Mouse (Mus musculus): Measurements from ENCODE around the gene Hpd. TPM values are rescaled to one million over a fixed set of nuclear protein-coding genes. Genes with fewer than 3 reads are reported as not detected.
"Not testable (repeated sequence)": the region's sequence is repeated elsewhere in the genome, so short reads cannot be mapped to it uniquely, and the experiment has no call there.

Gene Hpd
- polyA plus RNA-seq, 1 experiment from 2014 or later: 638 TPM

DNA sequence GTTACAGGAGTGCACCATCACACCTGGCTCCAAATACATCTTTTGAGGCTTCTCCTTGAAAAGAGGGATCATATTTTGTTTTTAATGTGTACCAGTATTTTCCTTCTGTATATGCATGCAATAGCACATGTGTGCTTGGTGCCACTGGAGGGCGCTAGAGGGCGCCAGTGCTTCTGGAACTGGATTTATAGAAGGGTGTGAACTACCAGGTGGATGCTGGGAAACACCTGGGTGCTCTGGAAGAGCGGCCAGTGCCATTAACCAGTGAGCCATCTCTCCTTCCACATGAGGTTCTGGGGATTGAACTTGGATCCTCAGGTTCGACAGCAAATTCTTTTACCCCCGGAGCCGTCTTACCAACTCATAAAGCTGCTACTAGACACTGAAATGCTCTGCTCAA lies 41.3 kb upstream of the Hpd start:
- H3K27me3 ChIP-seq (ENCODE audit: insufficient read depth, low read length); H3K9me3 ChIP-seq (ENCODE audit: low read length); H3K4me3 ChIP-seq (ENCODE audit: low read depth, low read length); H3K9ac ChIP-seq (replicated peaks); H3K36me3 ChIP-seq (replicated peaks; ENCODE audit: insufficient read depth, low read length); ATAC-seq; H3K4me2 ChIP-seq (ENCODE audit: low read depth, low read length): not testable (repeated sequence)
- Histone ChIP-seq H3K4me1 (ENCODE audit: insufficient read depth) (peaks cover 25% of the 10 kb centered on the region), H3K27ac (ENCODE audit: low read depth) (peak overlapping the region; percentile 94)
- 77% methylated on average over 5 of the region's 6 CpGs for WGBS (ENCODE audit: insufficient replicate concordance)
- DNase-seq: peak; percentile 13
- peak; percentile 53 for TF ChIP-seq CTCF (IDR thresholded peaks at IDR 0.05; ENCODE audit: low read depth)

DNA sequence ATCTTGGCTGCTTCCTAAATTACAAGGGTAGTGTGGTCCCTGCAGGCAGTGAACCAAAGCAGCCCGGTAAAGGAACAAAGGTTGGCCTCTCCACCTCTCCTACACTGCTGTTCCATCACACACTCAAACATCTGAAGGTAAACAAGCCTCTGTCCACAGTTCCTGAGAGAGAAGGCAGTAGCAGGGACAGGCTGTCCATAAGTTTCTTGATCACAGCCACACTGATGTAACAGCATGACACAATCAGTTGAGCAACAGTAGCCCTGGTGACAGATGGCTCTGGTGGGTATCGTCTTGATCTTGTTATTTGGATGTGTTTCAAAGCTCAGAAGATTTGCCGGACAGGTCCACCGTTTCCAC lies 40.5 kb upstream of the Hpd start:
- Histone ChIP-seq H3K4me3 (ENCODE audit: low read depth, low read length) (no peak overlapping the region), H3K4me2 (ENCODE audit: low read depth, low read length) (peak overlapping the region; percentile 44; the same call in 1 of the 2 replicates), H3K9me3 (ENCODE audit: low read length) (no peaks in the 10 kb centered on the region), H3K36me3 (replicated peaks; ENCODE audit: insufficient read depth, low read length) (no peaks in the 10 kb centered on the region), H3K9ac (replicated peaks) (no peak overlapping the region; the same call in 1 of the 2 replicates), H3K27me3 (ENCODE audit: insufficient read depth, low read length) (no peaks in the 10 kb centered on the region), H3K27ac (ENCODE audit: low read depth) (peak overlapping the region; percentile 94), H3K4me1 (ENCODE audit: insufficient read depth) (peaks cover 23% of the 10 kb centered on the region)
- TF ChIP-seq CTCF (IDR thresholded peaks at IDR 0.05; ENCODE audit: low read depth): no peak
- peak; percentile 94 for TF ChIP-seq EP300 (IDR thresholded peaks at IDR 0.05; ENCODE audit: low read depth)
- ATAC-seq (peak; percentile 87), DNase-seq (peak; percentile 73)
- WGBS (ENCODE audit: insufficient replicate concordance): 24% methylated on average over 4 of the region's 4 CpGs

DNA sequence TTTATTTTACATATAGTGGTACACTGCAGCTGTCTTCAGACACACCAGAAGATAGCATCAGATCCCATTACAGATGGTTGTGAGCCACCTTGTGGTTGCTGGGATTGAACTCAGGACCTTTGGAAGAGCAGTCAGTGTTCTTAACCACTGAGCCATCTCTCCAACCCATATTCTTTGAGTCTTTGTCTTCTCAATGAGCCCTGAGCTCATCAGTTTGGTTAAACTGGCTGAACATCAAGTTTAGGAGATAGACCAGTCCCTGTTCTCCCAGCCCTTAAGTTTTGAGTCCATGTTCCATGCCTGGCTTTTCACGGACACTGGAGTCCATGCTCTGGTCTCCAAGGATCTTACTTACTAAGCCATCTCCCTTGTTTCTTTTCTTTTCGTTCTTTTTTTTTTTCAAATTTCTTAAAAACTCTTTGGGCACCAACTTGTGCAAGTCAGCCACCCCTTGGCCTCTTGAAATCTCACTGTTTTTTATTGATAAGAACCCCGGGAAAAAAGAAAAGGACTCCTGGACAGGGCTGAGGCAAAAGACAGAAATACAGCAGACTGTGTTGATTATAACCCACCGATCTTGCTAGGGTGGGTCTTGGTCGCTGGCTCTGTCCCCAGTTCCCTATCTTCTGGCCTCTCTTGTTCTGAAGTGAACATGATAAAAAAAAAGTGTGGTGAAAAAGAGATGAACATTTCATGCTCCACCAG lies 40.0 kb upstream of the Hpd start:
- Histone ChIP-seq H3K4me1 (ENCODE audit: insufficient read depth) (peaks cover 20% of the 10 kb centered on the region), H3K27ac (ENCODE audit: low read depth) (peak overlapping the region; percentile 94), H3K4me2 (ENCODE audit: low read depth, low read length) (peak overlapping the region; percentile 44; the same call in 1 of the 2 replicates)
- ATAC-seq (peak; percentile 72), DNase-seq (peak; percentile 10)
- not testable (repeated sequence) for H3K9me3 ChIP-seq (ENCODE audit: low read length); H3K36me3 ChIP-seq (replicated peaks; ENCODE audit: insufficient read depth, low read length); H3K9ac ChIP-seq (replicated peaks); H3K27me3 ChIP-seq (ENCODE audit: insufficient read depth, low read length); H3K4me3 ChIP-seq (ENCODE audit: low read depth, low read length)
- 50% methylated on average over 3 of the region's 5 CpGs for WGBS (ENCODE audit: insufficient replicate concordance)

DNA sequence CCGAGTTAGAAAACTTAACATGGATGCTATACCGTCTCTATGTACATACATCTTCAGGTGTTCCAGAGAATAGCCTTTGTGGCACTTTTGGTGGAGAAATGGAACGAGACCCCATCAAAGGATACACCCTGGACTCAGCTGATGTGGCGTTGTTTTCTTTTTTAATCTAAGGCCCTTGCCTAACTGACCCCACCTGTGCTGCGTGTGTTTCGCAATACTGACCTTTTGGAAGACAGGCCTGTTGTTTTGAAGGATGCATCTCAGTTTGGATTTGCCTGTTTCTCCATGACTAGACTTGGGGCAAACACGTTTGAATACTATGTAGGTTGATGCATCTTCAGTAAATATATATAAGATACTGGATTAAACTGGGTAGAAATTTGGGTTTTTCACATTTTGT lies 21.1 kb upstream of the Hpd start:
- not testable (repeated sequence) for H3K4me3 ChIP-seq (ENCODE audit: low read depth, low read length); H3K9ac ChIP-seq (replicated peaks); H3K9me3 ChIP-seq (ENCODE audit: low read length); H3K36me3 ChIP-seq (replicated peaks; ENCODE audit: insufficient read depth, low read length); H3K27me3 ChIP-seq (ENCODE audit: insufficient read depth, low read length); H3K4me2 ChIP-seq (ENCODE audit: low read depth, low read length)
- ATAC-seq: peak; percentile 19; the same call in 1 of the 2 replicates
- peak overlapping the region; percentile 90 for H3K27ac ChIP-seq (ENCODE audit: low read depth)
- peak; percentile 27 for DNase-seq
- 69% methylated on average over 7 of the region's 7 CpGs for WGBS (ENCODE audit: insufficient replicate concordance)
- H3K4me1 ChIP-seq (ENCODE audit: insufficient read depth): peaks cover 17% of the 10 kb centered on the region
- TF ChIP-seq EP300 (IDR thresholded peaks at IDR 0.05; ENCODE audit: low read depth): 0 out of 2 replicates have a peak, but pooled peaks have one; percentile 24

DNA sequence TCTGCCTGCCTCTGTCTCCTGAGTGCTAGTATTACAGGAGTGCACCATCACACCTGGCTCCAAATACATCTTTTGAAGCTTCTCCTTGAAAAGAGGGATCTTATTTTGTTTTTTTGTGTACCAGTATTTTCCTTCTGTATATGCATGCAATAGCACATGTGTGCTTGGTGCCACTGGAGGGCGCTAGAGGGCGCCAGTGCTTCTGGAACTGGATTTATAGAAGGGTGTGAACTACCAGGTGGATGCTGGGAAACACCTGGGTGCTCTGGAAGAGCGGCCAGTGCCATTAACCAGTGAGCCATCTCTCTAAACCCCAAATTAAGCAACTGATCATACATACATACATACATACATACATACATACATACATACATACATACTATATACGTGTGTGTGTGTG lies 20.2 kb upstream of the Hpd start:
- not testable (repeated sequence) for H3K27me3 ChIP-seq (ENCODE audit: insufficient read depth, low read length); ATAC-seq; H3K36me3 ChIP-seq (replicated peaks; ENCODE audit: insufficient read depth, low read length); H3K4me3 ChIP-seq (ENCODE audit: low read depth, low read length); H3K4me2 ChIP-seq (ENCODE audit: low read depth, low read length); DNase-seq; H3K9ac ChIP-seq (replicated peaks); H3K9me3 ChIP-seq (ENCODE audit: low read length)
- WGBS (ENCODE audit: insufficient replicate concordance): 47% methylated on average over 4 of the region's 4 CpGs
- TF ChIP-seq CTCF (IDR thresholded peaks at IDR 0.05; ENCODE audit: low read depth): peak; percentile 50; the same call in 1 of the 2 replicates
- H3K4me1 ChIP-seq (ENCODE audit: insufficient read depth): peaks cover 21% of the 10 kb centered on the region
- peak overlapping the region; percentile 90 for H3K27ac ChIP-seq (ENCODE audit: low read depth)

DNA sequence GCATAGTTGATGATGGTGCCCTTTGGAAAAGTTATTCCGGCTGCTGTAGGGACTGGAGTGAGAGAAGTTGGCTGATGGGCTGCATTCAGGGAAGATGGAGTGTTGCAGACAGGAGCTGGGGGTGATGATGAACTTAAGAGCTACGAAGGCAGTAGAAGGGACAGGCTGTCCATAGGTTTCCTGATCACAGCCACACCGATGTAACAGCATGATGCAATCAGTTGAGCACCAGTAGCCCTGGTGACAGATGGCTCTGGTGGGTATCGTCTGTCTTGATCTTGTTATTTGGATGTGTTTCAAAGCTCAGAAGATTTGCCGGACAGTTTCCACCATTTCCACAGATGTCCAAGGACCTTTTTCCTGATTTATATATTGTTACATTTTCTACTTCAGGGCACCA lies 19.5 kb upstream of the Hpd start:
- Histone ChIP-seq H3K4me2 (ENCODE audit: low read depth, low read length) (peak overlapping the region; percentile 23), H3K4me3 (ENCODE audit: low read depth, low read length) (no peak overlapping the region), H3K9ac (replicated peaks) (peak overlapping the region; percentile 5; the same call in 1 of the 2 replicates), H3K27ac (ENCODE audit: low read depth) (peak overlapping the region; percentile 90), H3K36me3 (replicated peaks; ENCODE audit: insufficient read depth, low read length) (no peaks in the 10 kb centered on the region), H3K9me3 (ENCODE audit: low read length) (no peaks in the 10 kb centered on the region), H3K4me1 (ENCODE audit: insufficient read depth) (peaks cover 23% of the 10 kb centered on the region), H3K27me3 (ENCODE audit: insufficient read depth, low read length) (no peaks in the 10 kb centered on the region)
- 42% methylated on average over 5 of the region's 5 CpGs for WGBS (ENCODE audit: insufficient replicate concordance)
- DNase-seq (peak; percentile 33), ATAC-seq (peak; percentile 72)
- peak; percentile 69; the same call in 1 of the 2 replicates for TF ChIP-seq EP300 (IDR thresholded peaks at IDR 0.05; ENCODE audit: low read depth)
- no peak for TF ChIP-seq CTCF (IDR thresholded peaks at IDR 0.05; ENCODE audit: low read depth)
